Mouse (Mus musculus) c-Kit-positive CD71-negative TER-119-negative erythroid progenitor cells, embryonic 14.5 days (primary cell): ENCODE results near the gene Smc4.

ENCODE experiments used
- DNase-seq: peaks from one replicate; pipeline ENCODE4 v3.0.0-alpha.2; 2013; ENCODE audit warnings: low read depth

Gene Smc4

GRCm38 (mm10) chr3:69004437-69005337, at the start of gene Smc4, which contains the start of gene Ift80:
TSS of gene Smc4 (plus strand) at chr3:69004738.
TSS of gene Ift80 (minus strand) at chr3:69004570.
- peak; percentile 97 for DNase-seq

DNA sequence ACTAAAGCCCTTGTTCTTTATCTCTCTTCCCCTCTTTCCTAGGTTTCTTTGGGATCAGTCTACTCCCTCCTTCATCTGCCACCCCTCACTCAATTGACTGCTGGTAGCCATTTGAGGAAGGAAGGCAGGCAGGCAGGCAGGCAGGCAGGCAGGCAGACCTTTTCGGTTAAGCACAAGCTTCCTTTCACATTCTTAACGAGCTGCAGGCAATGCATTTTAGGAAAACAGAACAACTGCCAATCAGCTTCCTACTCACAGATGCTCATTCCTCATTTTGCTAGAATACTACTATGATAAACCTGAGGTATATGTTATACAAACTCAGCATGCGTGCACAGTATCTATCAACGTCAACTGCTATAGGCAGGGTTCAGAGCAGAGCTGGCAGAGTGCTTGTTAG, 48.1 kb upstream of the Smc4 start:
- DNase-seq, result no peak

- DNase-seq, result no peak
Observed at GRCm38 (mm10) chr3:68957413-68957812, 47.1 kb upstream of the Smc4 start.

DNA sequence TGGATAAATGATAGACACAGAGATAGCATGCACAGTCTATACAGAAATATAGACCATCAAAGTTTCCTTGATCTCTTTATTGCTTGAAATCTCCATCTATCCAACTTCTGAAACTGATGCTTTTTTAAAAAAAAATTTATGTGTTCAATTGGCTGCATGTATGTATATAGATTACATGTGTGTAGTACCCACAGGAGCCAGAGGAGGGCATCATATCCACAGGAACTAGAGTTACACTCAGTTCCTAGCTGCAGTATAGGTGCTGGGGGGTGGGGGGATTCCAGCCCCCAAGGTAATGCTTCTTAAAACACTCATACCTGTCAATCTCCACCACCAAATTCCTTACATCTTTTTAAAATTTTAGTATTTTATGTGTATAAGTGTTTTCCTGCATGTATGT, 39.9 kb upstream of the Smc4 start:
- DNase-seq, result no peak

GRCm38 (mm10) chr3:68966527-68967285, 37.8 kb upstream of the Smc4 start:
- no peak for DNase-seq

GRCm38 (mm10) chr3:68967404-68967803, 37.1 kb upstream of the Smc4 start:
- no peak for DNase-seq

- no peak for DNase-seq
Observed at GRCm38 (mm10) chr3:68969091-68969590, 35.4 kb upstream of the Smc4 start.

GRCm38 (mm10) chr3:68973574-68973973, 31.0 kb upstream of the Smc4 start:
- DNase-seq, result no peak

GRCm38 (mm10) chr3:68974639-68975532, 29.7 kb upstream of the Smc4 start:
- no peak for DNase-seq

- DNase-seq, result no peak
Observed at GRCm38 (mm10) chr3:68975533-68976490, 28.7 kb upstream of the Smc4 start.

- DNase-seq, result no peak
Observed at GRCm38 (mm10) chr3:68977696-68978095, 26.8 kb upstream of the Smc4 start.

GRCm38 (mm10) chr3:68979187-68979586, 25.4 kb upstream of the Smc4 start:
- no peak for DNase-seq

GRCm38 (mm10) chr3:68980898-68981297, 23.6 kb upstream of the Smc4 start:
- peak; percentile 18 for DNase-seq

DNA sequence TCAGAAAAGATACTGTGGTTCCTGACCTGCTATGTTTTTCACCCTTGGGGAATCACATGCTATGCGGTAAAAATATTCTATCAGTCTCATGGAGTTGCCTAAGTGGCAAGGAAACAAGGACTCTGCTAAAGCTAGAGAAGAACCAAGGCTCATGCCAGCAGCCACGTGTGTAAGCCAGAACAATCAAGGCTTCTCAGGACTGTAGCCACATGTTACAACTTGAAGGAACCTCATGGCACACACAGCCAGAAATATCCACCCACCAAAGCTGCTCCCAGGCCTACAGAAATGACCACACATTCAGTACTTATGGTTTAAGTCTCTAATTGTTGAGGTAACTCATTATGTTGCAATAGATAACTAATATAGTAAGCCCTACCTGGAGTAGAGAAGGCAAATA, 18.0 kb upstream of the Smc4 start:
- no peak for DNase-seq

GRCm38 (mm10) chr3:69002781-69003180, 1.8 kb upstream of the Smc4 start:
- DNase-seq, result no peak

DNA sequence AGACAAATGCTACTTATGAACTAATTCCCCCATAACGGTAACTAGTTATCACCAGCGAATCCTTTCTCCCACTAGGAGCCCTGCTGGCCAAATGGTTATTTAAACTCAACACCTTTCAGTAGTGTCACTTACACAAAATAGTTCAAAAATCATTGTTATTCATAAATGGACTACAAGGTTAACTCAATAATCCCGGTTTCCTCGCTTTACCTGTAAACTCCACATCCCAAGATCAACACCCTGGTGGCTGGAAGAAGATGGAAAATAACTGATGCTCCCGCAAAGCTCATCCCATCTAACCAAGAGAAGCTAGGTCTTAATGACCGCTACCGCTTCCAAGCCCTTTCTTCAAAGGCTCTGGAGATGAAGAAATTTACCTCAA, 492 bp upstream of the Smc4 start:
- no peak for DNase-seq

GRCm38 (mm10) chr3:69005338-69006245, 1.1 kb downstream of the Smc4 start:
- DNase-seq, result no peak

DNA sequence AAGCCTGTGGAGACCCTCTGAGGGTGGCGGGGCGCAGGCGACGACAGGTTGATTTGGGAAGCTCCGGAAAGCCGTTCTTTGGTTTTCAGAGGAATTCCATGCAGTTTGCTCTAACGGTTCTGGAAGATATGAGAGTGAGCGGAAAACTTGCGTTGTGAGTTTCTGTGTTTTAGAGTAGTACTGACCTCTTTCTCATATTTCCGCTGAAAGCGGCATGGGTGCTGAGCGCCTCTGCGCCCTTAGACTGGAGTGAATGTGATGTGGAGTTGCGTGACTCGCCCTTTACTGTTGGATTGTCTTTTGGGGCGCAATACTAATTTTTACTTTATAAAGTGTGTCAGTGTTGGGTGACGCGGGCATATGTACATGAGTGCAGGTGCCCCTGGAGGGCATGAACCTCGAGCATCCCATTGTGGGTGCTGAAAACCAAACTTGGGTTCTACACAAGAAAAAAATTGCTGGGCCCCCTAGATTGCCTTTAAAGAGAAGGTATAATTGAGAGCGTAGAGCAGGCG, 1.8 kb downstream of the Smc4 start:
- no peak for DNase-seq

GRCm38 (mm10) chr3:69008873-69009272, 4.3 kb downstream of the Smc4 start:
- DNase-seq, result no peak
